Mouse (Mus musculus) limb, embryonic 13.5 days (tissue): ENCODE results near the gene Dennd6a. TPM values are rescaled to one million over a fixed set of nuclear protein-coding genes. Genes with fewer than 3 reads are reported as not detected.

ENCODE experiments used
- ATAC-seq: fragments of 200-750 bp; cut with Nextera tagmentation; 2 replicates; pipeline ENCODE4 v1.8.0; 2017; ENCODE audit warnings: low read depth, moderate number of reproducible peaks, moderate TSS enrichment; ENCODE audit not compliant: low FRiP score
- H3K27ac ChIP-seq: fragments of 300-500 bp; sonication (generic); 2 replicates; pipeline ENCODE4 v1.5.1; 2015; ENCODE audit warnings: inconsistent platforms, mild to moderate bottlenecking, moderate library complexity
- H3K27me3 ChIP-seq: fragments of 300-500 bp; sonication (generic); 2 replicates; pipeline ENCODE4 v1.6.1; 2015; ENCODE audit warnings: mild to moderate bottlenecking, inconsistent platforms
- H3K36me3 ChIP-seq: fragments of 300-500 bp; sonication (generic); 2 replicates; pipeline ENCODE4 v1.6.1; 2015; ENCODE audit warnings: inconsistent platforms, mild to moderate bottlenecking, moderate library complexity
- H3K4me1 ChIP-seq: fragments of 300-500 bp; sonication (generic); 2 replicates; pipeline ENCODE4 v1.6.1; 2015; ENCODE audit warnings: inconsistent platforms
- H3K4me2 ChIP-seq: fragments of 300-500 bp; sonication (generic); replicated peaks from 2 replicates; pipeline ENCODE4 v1.6.1; 2015; ENCODE audit warnings: inconsistent platforms, mild to moderate bottlenecking, moderate library complexity
- H3K4me3 ChIP-seq: fragments of 300-500 bp; sonication (generic); 2 replicates; pipeline ENCODE4 v1.5.1; 2015; ENCODE audit warnings: moderate library complexity, mild to moderate bottlenecking, inconsistent platforms
- H3K9ac ChIP-seq: fragments of 300-500 bp; sonication (generic); 2 replicates; pipeline ENCODE4 v1.6.1; 2015; ENCODE audit warnings: mild to moderate bottlenecking, inconsistent platforms
- H3K9me3 ChIP-seq: fragments of 300-500 bp; sonication (generic); 2 replicates; pipeline ENCODE4 v1.6.1; 2016; ENCODE audit warnings: inconsistent platforms
- WGBS: fragments of 180-500 bp; shearing (Covaris S2); methylation state at CpG from one replicate; pipeline ENCODE4 v1.1.7; 2015; 5-methylcytosine and 5-hydroxymethylcytosine counted together
- polyA plus RNA-seq: library from polyadenylated mRNA; unstranded; fragments of >200 nt; fragmentation: Nextera tagmentation; extraction: Ambion mirVana; gene quantifications from 2 replicates; pipeline ENCODE4 v1.2.1, GENCODE M21; 2015

Dennd6a gene
- polyA plus RNA-seq, 1 experiment from 2014 or later: 27.7 TPM

- ATAC-seq: no peak
Measured at GRCm38 (mm10) chr14:26542136-26542535, 31.5 kb upstream of the Dennd6a start.

GRCm38 (mm10) chr14:26547516-26548488 is 25.9 kb upstream of the Dennd6a start:
- no peaks in the 10 kb centered on the region for H3K27me3 ChIP-seq
- no peak overlapping the region for H3K4me2 ChIP-seq
- no peak overlapping the region for H3K27ac ChIP-seq
- H3K9ac ChIP-seq: no peak overlapping the region
- no peaks in the 10 kb centered on the region for H3K36me3 ChIP-seq
- 78% methylated on average over 10 of the region's 10 CpGs for WGBS
- no peaks in the 10 kb centered on the region for H3K4me1 ChIP-seq
- no peak for ATAC-seq
- H3K9me3 ChIP-seq: no peaks in the 10 kb centered on the region
- no peak overlapping the region for H3K4me3 ChIP-seq

More at GRCm38 (mm10) chr14:26542136-26542535, 31.5 kb upstream of the Dennd6a start:
- Histone ChIP-seq H3K4me3 (no peak overlapping the region), H3K9ac (no peak overlapping the region), H3K4me2 (no peak overlapping the region), H3K4me1 (no peaks in the 10 kb centered on the region), H3K36me3 (no peaks in the 10 kb centered on the region), H3K9me3 (no peaks in the 10 kb centered on the region), H3K27me3 (no peaks in the 10 kb centered on the region), H3K27ac (no peak overlapping the region)
- WGBS: 95% methylated on average over 1 of the region's 1 CpGs

- H3K27me3 ChIP-seq: no peaks in the 10 kb centered on the region
- no peak for ATAC-seq
- no peak overlapping the region for H3K27ac ChIP-seq
- no peak overlapping the region for H3K9ac ChIP-seq
- 93% methylated on average over 8 of the region's 8 CpGs for WGBS
- H3K4me3 ChIP-seq: no peak overlapping the region
- no peak overlapping the region for H3K4me2 ChIP-seq
- H3K36me3 ChIP-seq: no peaks in the 10 kb centered on the region
- no peaks in the 10 kb centered on the region for H3K9me3 ChIP-seq
- H3K4me1 ChIP-seq: no peaks in the 10 kb centered on the region
Measured at GRCm38 (mm10) chr14:26550712-26551111, 22.9 kb upstream of the Dennd6a start.

GRCm38 (mm10) chr14:26552441-26552840 is 21.2 kb upstream of the Dennd6a start:
- no peaks in the 10 kb centered on the region for H3K9me3 ChIP-seq
- no peak overlapping the region for H3K4me3 ChIP-seq
- H3K4me1 ChIP-seq: no peaks in the 10 kb centered on the region
- no peaks in the 10 kb centered on the region for H3K36me3 ChIP-seq
- H3K9ac ChIP-seq: no peak overlapping the region
- H3K27me3 ChIP-seq: no peaks in the 10 kb centered on the region
- no peak overlapping the region for H3K4me2 ChIP-seq
- WGBS: 73% methylated on average over 2 of the region's 2 CpGs
- H3K27ac ChIP-seq: no peak overlapping the region
- ATAC-seq: no peak

- WGBS: 87% methylated on average over 3 of the region's 3 CpGs
- no peak for ATAC-seq
- H3K27me3 ChIP-seq: no peaks in the 10 kb centered on the region
Measured at GRCm38 (mm10) chr14:26552853-26553252, 20.8 kb upstream of the Dennd6a start.

GRCm38 (mm10) chr14:26557581-26557980 is 16.1 kb upstream of the Dennd6a start:
- Histone ChIP-seq H3K27me3 (no peaks in the 10 kb centered on the region), H3K27ac (no peak overlapping the region)

More at GRCm38 (mm10) chr14:26552853-26553252, 20.8 kb upstream of the Dennd6a start:
- H3K9ac ChIP-seq: no peak overlapping the region
- H3K9me3 ChIP-seq: no peaks in the 10 kb centered on the region
- H3K36me3 ChIP-seq: no peaks in the 10 kb centered on the region
- no peak overlapping the region for H3K27ac ChIP-seq
- no peaks in the 10 kb centered on the region for H3K4me1 ChIP-seq
- H3K4me2 ChIP-seq: no peak overlapping the region
- H3K4me3 ChIP-seq: no peak overlapping the region

GRCm38 (mm10) chr14:26558536-26558935 is 15.1 kb upstream of the Dennd6a start:
- ATAC-seq: no peak
- H3K4me2 ChIP-seq: no peak overlapping the region
- no peak overlapping the region for H3K27ac ChIP-seq
- H3K4me1 ChIP-seq: no peaks in the 10 kb centered on the region
- H3K9me3 ChIP-seq: 0 out of 2 replicates have a peak, but pooled peaks cover 6% of the 10 kb centered on the region
- no peaks in the 10 kb centered on the region for H3K36me3 ChIP-seq
- WGBS: 89% methylated on average over 7 of the region's 7 CpGs
- H3K9ac ChIP-seq: no peak overlapping the region
- no peaks in the 10 kb centered on the region for H3K27me3 ChIP-seq
- H3K4me3 ChIP-seq: no peak overlapping the region

More at GRCm38 (mm10) chr14:26557581-26557980, 16.1 kb upstream of the Dennd6a start:
- Histone ChIP-seq H3K36me3 (no peaks in the 10 kb centered on the region), H3K9ac (no peak overlapping the region), H3K4me1 (no peaks in the 10 kb centered on the region), H3K4me2 (no peak overlapping the region), H3K9me3 (0 out of 2 replicates have a peak, but pooled peaks cover 6% of the 10 kb centered on the region), H3K4me3 (no peak overlapping the region)
- 64% methylated on average over 1 of the region's 1 CpGs for WGBS
- ATAC-seq: no peak

GRCm38 (mm10) chr14:26562247-26562646 is 11.4 kb upstream of the Dennd6a start:
- 0 out of 2 replicates have a peak, but pooled peaks cover 6% of the 10 kb centered on the region for H3K9me3 ChIP-seq

GRCm38 (mm10) chr14:26569880-26570279 is 3.8 kb upstream of the Dennd6a start:
- 85% methylated on average over 4 of the region's 4 CpGs for WGBS
- Histone ChIP-seq H3K4me1 (no peaks in the 10 kb centered on the region), H3K27ac (no peak overlapping the region), H3K9ac (no peak overlapping the region), H3K9me3 (no peaks in the 10 kb centered on the region), H3K27me3 (no peaks in the 10 kb centered on the region), H3K4me3 (no peak overlapping the region), H3K36me3 (no peaks in the 10 kb centered on the region), H3K4me2 (no peak overlapping the region)
- ATAC-seq: no peak

More at GRCm38 (mm10) chr14:26562247-26562646, 11.4 kb upstream of the Dennd6a start:
- 88% methylated on average over 2 of the region's 2 CpGs for WGBS
- Histone ChIP-seq H3K36me3 (no peaks in the 10 kb centered on the region), H3K4me3 (no peak overlapping the region), H3K9ac (no peak overlapping the region), H3K27me3 (no peaks in the 10 kb centered on the region), H3K27ac (no peak overlapping the region), H3K4me1 (no peaks in the 10 kb centered on the region), H3K4me2 (no peak overlapping the region)
- ATAC-seq: no peak

GRCm38 (mm10) chr14:26571951-26572675 is 1.5 kb upstream of the Dennd6a start:
- no peak overlapping the region for H3K27ac ChIP-seq
- no peak overlapping the region for H3K4me2 ChIP-seq
- WGBS: 59% methylated on average over 4 of the region's 4 CpGs
- no peaks in the 10 kb centered on the region for H3K27me3 ChIP-seq
- H3K9me3 ChIP-seq: no peaks in the 10 kb centered on the region
- H3K9ac ChIP-seq: no peak overlapping the region
- no peak for ATAC-seq
- H3K4me1 ChIP-seq: no peaks in the 10 kb centered on the region
- no peaks in the 10 kb centered on the region for H3K36me3 ChIP-seq
- no peak overlapping the region for H3K4me3 ChIP-seq

GRCm38 (mm10) chr14:26576255-26576780 is 2.7 kb downstream of the Dennd6a start:
- no peaks in the 10 kb centered on the region for H3K36me3 ChIP-seq
- H3K9ac ChIP-seq: no peak overlapping the region
- no peak overlapping the region for H3K4me3 ChIP-seq
- peaks cover 8% of the 10 kb centered on the region for H3K4me1 ChIP-seq
- H3K27me3 ChIP-seq: no peaks in the 10 kb centered on the region
- no peak for ATAC-seq
- no peak overlapping the region for H3K4me2 ChIP-seq
- H3K27ac ChIP-seq: no peak overlapping the region
- WGBS: 56% methylated on average over 3 of the region's 3 CpGs
- no peaks in the 10 kb centered on the region for H3K9me3 ChIP-seq

- H3K36me3 ChIP-seq: peaks cover 5% of the 10 kb centered on the region
- H3K4me3 ChIP-seq: no peak overlapping the region
- no peak for ATAC-seq
- 68% methylated on average over 6 of the region's 6 CpGs for WGBS
- no peak overlapping the region for H3K9ac ChIP-seq
- H3K4me1 ChIP-seq: peaks cover 9% of the 10 kb centered on the region
- peak overlapping the region; percentile 82 for H3K4me2 ChIP-seq
- H3K9me3 ChIP-seq: no peaks in the 10 kb centered on the region
- no peak overlapping the region for H3K27ac ChIP-seq
- H3K27me3 ChIP-seq: no peaks in the 10 kb centered on the region
Measured at GRCm38 (mm10) chr14:26578791-26579191, 5.1 kb downstream of the Dennd6a start.
